Mouse (Mus musculus): ENCODE results near the gene 1700017D01Rik. TPM values are rescaled to one million over a fixed set of nuclear protein-coding genes. Genes with fewer than 3 reads are reported as not detected.
"Not testable (repeated sequence)": the region's sequence is repeated elsewhere in the genome, so short reads cannot be mapped to it uniquely, and the experiment has no call there.

The 1700017D01Rik gene
- total RNA-seq (2021): not detected in 2 replicates
- long read RNA-seq, experiment 1: 0 reads
- long read RNA-seq, experiment 2: 0 reads

- DNase-seq: not testable (repeated sequence)
Observed at GRCm38 (mm10) chr19:11130776-11131175, at the start of gene 1700017D01Rik. 1700017D01Rik (minus strand) TSS chr19:11130876.

- no peak for DNase-seq
Observed at GRCm38 (mm10) chr19:11177464-11177863, 46.8 kb upstream of the 1700017D01Rik start.

- peak; percentile 3 for DNase-seq
Observed at GRCm38 (mm10) chr19:11165172-11165571, 34.5 kb upstream of the 1700017D01Rik start, which contains the start of gene 1700025F22Rik. 1700025F22Rik (minus strand) TSS chr19:11165320.

DNA sequence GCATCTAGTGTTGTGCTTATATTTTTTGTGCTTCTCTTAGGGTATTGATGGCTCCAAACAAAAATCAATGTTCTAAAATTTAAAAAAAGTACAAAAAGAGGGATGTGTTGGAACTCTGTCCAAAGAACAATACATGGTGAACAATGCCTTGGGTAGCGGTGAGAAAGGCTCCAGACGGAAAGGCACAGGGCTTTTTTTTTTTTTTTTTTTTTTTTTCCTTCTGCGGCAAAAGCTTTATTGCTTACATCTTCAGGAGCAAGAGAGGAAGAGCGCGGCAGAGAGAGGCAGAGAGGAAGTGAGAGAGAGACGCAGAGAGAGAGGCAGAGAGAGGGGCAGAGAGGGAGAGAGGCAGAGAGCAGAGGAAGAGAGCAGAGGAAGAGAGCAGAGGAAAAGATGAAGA, 27.2 kb upstream of the 1700017D01Rik start:
- not testable (repeated sequence) for DNase-seq

- no peak for DNase-seq
Observed at GRCm38 (mm10) chr19:11135336-11135735, 4.7 kb upstream of the 1700017D01Rik start.

- no peak for DNase-seq
Observed at GRCm38 (mm10) chr19:11134852-11135251, 4.2 kb upstream of the 1700017D01Rik start.

DNA sequence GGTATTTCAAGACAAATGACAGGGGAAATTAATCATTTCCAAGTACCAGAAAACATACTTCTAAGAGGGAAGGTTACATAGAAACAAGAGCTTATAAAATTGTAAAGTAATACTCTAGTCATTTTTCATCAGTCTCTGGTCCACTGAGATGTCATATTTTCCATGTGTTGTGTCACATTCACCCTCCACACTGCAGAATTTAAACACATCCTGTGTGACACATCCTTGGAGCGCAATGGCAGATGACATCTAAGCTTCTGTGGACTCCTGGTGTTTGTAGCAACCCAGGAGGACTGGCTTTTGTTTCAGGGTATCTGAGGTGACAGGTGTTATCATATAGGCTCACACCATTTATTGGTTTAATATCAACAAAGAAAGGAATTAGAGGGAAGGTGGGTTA, 974 bp downstream of the 1700017D01Rik start:
- no peak for DNase-seq

GRCm38 (mm10) chr19:11121016-11121420, 9.7 kb downstream of the 1700017D01Rik start:
- peak; percentile 29 for DNase-seq

- DNase-seq: no peak
Observed at GRCm38 (mm10) chr19:11119338-11119737, 11.3 kb downstream of the 1700017D01Rik start.

- DNase-seq: peak; percentile 57
Observed at GRCm38 (mm10) chr19:11107746-11108145, 22.9 kb downstream of the 1700017D01Rik start.

- no peak for DNase-seq
Observed at GRCm38 (mm10) chr19:11101880-11102279, 28.8 kb downstream of the 1700017D01Rik start.

DNA sequence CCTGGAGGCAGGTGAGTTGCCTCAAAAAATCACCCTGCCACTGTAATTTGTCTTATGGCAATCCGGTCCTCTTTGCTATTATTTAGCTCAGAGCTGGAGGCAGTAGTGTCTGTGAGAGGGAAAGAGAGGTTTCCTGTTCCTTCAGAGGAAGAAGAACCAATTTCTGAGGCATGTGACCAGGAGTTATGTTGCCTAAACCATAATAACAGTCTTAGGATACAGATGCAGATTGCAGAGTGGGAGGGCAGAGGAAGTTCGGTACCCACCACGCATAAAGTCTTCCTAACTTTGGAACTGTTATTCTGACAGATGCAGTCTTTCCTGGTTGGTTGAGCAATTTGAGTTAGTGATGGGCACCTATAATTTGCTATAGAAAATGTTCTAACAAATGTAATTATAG, 32.3 kb downstream of the 1700017D01Rik start:
- DNase-seq: no peak

DNA sequence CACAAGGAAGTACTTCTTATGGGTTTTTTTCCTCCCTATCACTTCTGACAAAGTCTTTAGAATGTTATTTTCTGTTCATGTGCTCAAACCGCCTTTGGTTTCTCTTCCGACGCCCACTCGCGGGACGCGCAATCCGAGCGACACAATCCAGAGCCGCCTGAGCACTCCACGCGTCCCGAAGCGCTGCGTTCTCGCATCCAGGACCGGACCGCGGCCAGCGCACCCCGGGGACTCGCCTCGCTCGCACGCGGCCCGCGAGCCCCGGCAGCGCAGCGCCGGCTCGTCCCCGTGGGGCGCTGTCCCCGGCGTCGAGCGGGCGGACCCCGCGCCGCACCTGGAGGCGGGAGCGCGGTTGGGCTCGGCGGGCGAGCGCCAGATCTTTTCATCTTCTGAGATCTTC, 38.5 kb downstream of the 1700017D01Rik start:
- DNase-seq: not testable (repeated sequence)

- no peak for DNase-seq
Observed at GRCm38 (mm10) chr19:11080934-11081333, 49.7 kb downstream of the 1700017D01Rik start, which contains the start of gene Ms4a8a. Ms4a8a (minus strand) TSS chr19:11081102.

- no peak for DNase-seq
Observed at GRCm38 (mm10) chr19:11070364-11070763, 60.3 kb downstream of the 1700017D01Rik start.

GRCm38 (mm10) chr19:11065202-11065875, 65.3 kb downstream of the 1700017D01Rik start:
- DNase-seq: no peak

DNA sequence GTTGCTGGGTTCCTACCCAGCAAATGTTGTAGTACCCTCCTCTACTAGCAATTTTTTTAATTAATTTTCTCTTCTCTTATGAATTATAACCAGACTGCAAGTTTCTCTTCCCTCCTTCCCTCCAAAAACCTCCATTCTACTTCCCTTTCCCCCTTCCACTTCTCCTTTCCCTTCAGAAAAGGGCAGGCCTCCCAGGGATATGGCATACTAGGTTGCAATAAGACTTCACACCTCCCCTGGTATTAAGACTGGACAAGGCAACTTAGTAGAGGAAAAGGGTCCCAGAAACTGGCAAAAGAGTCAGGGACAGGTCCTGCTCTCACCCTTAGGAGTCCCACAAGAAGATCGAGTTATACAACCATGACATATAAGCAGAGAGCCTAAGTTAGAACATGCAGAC, 69.8 kb downstream of the 1700017D01Rik start:
- no peak for DNase-seq

DNA sequence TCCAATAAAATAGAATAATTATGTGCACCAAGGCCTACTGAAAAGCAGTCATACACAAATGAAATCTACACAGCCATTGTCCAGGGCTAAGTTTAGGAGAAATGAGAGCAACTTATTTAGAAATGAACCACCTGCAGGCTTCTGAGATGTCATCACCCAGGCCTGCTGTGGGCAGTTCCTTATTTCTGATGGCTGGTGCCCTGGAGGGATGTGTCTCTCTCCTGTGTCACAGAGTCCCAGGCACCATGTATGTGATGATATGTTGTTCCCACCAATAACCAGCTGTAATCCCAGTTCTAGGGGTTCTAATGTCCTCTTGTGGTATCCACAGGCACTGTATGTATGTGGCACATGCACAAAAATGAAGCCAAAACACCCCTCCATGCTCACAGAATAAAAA, 70.7 kb downstream of the 1700017D01Rik start:
- DNase-seq: no peak

- DNase-seq: not testable (repeated sequence)
Observed at GRCm38 (mm10) chr19:11055700-11056099, 75.0 kb downstream of the 1700017D01Rik start.

GRCm38 (mm10) chr19:11053277-11053676, 77.4 kb downstream of the 1700017D01Rik start:
- no peak for DNase-seq

DNA sequence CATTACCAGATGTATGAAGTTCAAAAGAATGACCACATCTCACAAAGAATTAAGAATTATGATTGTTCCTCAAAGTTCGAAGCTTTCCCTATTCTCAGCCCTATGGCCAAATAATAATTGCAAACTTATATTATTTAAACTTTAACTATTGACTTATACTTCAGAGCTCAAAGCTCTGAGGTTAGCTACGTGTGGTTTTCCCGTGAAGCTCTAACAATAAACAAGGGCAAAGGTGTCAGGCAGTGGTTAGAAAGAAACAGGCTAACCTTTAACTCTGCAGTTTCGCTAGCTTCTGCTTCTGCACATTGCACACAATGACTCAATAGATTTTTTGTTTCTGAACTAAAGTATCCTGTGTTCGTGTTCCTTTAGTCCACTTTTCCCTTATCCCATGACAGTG, 77.8 kb downstream of the 1700017D01Rik start:
- no peak for DNase-seq

DNA sequence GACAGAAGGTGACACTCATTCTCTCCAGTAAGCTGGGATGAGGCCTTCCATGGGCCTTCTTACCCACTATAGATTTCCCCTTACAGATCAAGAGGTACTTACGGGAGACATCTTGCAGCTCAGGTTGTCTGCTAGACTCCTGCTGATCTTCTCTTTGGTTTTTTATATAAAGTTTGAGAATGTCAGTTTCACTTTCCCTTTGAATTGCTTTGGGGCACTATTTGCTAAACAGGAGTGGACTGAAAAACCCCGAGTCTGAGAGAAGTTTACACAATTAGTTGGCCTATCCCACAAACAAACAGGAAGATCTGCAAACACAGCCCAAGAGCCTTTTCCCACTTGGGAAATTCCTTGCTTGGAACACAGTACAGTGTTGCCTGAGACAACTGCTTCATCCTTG, 80.4 kb downstream of the 1700017D01Rik start:
- DNase-seq: no peak

DNA sequence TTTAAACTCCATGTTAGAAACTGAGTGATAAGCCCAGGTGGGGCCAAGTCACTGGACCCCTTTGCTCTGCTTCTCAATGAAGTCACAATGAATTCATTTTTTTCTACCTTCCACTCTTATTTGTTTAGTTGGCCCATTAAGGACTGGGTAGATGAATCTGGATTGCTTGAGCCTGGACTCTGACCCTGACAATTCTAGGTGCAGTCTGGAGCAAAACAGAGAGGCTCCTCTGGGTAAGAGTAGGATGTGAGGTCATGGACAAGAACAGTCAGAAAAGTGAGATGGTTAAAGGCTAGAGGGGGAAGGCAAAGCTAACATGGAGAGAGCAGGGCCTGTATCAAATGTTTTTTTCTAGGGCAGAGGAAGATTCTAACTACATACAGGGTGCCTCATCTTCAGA, 81.2 kb downstream of the 1700017D01Rik start:
- DNase-seq: no peak

GRCm38 (mm10) chr19:11048503-11048902, 82.2 kb downstream of the 1700017D01Rik start:
- DNase-seq: no peak
